Mouse (Mus musculus) heart, postnatal 0 days (tissue): ENCODE measurements around the gene H2-Oa.

Experiments used
- CTCF ChIP-seq: IDR thresholded peaks from 2 replicates; pipeline ENCODE4 v1.5.1; 2016; ENCODE audit warnings: antibody characterized with exemption, control low read depth, low read depth
- EP300 ChIP-seq: IDR thresholded peaks from 2 replicates; pipeline ENCODE4 v1.6.1; 2016; ENCODE audit warnings: antibody characterized with exemption, low read depth

- TF ChIP-seq CTCF (no peak), EP300 (no peak)
Measured at GRCm38 (mm10) chr17:34057224-34057623, 34.9 kb upstream of the H2-Oa start.
